Mouse (Mus musculus) heart, embryonic 11.5 days (tissue): ENCODE results near the gene Ralgapb. TPM values are rescaled to one million over a fixed set of nuclear protein-coding genes. Genes with fewer than 3 reads are reported as not detected.

Source experiments
- ATAC-seq: fragments of 200-750 bp; cut with Nextera tagmentation; replicated peaks from 2 replicates; pipeline ENCODE4 v1.8.0; 2017; ENCODE audit warnings: moderate library complexity; ENCODE audit not compliant: insufficient number of reproducible peaks, low FRiP score, low TSS enrichment
- H3K27ac ChIP-seq: fragments of 300-500 bp; sonication (generic); 2 replicates; pipeline ENCODE4 v1.5.1; 2014; ENCODE audit warnings: mild to moderate bottlenecking, low read depth, low read length
- H3K27me3 ChIP-seq: fragments of 300-500 bp; sonication (generic); 2 replicates; pipeline ENCODE4 v1.6.1; 2014; ENCODE audit warnings: mild to moderate bottlenecking, low read length, mixed read lengths; ENCODE audit not compliant: control insufficient read depth, insufficient read depth
- H3K36me3 ChIP-seq: fragments of 300-500 bp; sonication (generic); 2 replicates; pipeline ENCODE4 v1.6.1; 2014; ENCODE audit warnings: mild to moderate bottlenecking, low read length, moderate library complexity, mixed read lengths; ENCODE audit not compliant: control insufficient read depth, insufficient read depth
- H3K4me1 ChIP-seq: fragments of 300-500 bp; sonication (generic); 2 replicates; pipeline ENCODE4 v1.6.1; 2014; ENCODE audit warnings: low read length; ENCODE audit not compliant: control insufficient read depth, insufficient read depth
- H3K4me2 ChIP-seq: fragments of 300-500 bp; sonication (generic); 2 replicates; pipeline ENCODE4 v1.6.1; 2014; ENCODE audit warnings: mild to moderate bottlenecking, moderate library complexity
- H3K4me3 ChIP-seq: fragments of 300-500 bp; sonication (generic); 2 replicates; pipeline ENCODE4 v1.5.1; 2014; ENCODE audit warnings: low read depth, low read length
- H3K9ac ChIP-seq: fragments of 300-500 bp; sonication (generic); 2 replicates; pipeline ENCODE4 v1.6.1; 2014; ENCODE audit warnings: mild to moderate bottlenecking, low read depth, low read length, moderate library complexity
- H3K9me3 ChIP-seq: fragments of 300-500 bp; sonication (generic); replicated peaks from 2 replicates; pipeline ENCODE4 v1.6.1; 2016; ENCODE audit warnings: low read length; ENCODE audit not compliant: control insufficient read depth
- WGBS: fragments of 180-500 bp; shearing (Covaris S2); extraction: QIAGEN DNeasy Blood & Tissue Kit; methylation state at CpG from one replicate; pipeline ENCODE4 v1.1.7; 2014; ENCODE audit not compliant: insufficient replicate concordance; 5-methylcytosine and 5-hydroxymethylcytosine counted together
- polyA plus RNA-seq: library from polyadenylated mRNA; unstranded; fragments of >200 nt; fragmentation: Nextera tagmentation; extraction: Ambion mirVana; gene quantifications from 2 replicates; pipeline ENCODE4 v1.2.1, GENCODE M21; 2014

Gene Ralgapb
- polyA plus RNA-seq, 1 experiment from 2014 or later: 16.5 TPM

DNA sequence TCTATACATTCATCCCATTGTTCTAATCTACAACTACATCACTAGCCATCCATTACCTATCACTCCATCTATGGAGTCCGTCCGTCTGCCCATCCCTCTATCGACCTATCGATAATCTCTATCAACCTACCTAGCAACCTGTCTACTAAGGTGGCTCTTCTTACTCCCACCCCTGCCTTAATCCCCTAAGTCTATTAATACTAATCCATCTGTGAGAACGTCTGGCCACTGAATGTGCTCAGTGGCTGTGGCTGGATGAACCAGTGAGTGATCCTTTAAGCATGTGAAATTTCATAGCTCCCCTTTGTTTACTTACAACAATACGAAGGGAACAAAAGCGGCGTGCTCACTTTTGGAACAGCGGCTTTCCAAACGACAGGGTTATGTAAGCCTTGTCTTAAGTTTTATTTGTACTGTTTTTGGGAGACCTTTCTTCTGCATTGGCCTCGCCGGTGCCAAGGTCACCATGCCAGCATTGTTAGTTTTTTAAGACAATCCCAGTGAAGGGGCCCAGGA, 104.2 kb downstream of the Ralgapb start:
- H3K4me3 ChIP-seq: no peak overlapping the region
- no peaks in the 10 kb centered on the region for H3K27me3 ChIP-seq
- no peak for ATAC-seq
- peaks cover 5% of the 10 kb centered on the region; the same call in 1 of the 2 replicates for H3K4me1 ChIP-seq
- no peak overlapping the region for H3K4me2 ChIP-seq
- no peak overlapping the region for H3K27ac ChIP-seq
- H3K9ac ChIP-seq: no peak overlapping the region
- WGBS: 85% methylated on average over 12 of the region's 12 CpGs
- no peaks in the 10 kb centered on the region for H3K36me3 ChIP-seq
- no peaks in the 10 kb centered on the region for H3K9me3 ChIP-seq

DNA sequence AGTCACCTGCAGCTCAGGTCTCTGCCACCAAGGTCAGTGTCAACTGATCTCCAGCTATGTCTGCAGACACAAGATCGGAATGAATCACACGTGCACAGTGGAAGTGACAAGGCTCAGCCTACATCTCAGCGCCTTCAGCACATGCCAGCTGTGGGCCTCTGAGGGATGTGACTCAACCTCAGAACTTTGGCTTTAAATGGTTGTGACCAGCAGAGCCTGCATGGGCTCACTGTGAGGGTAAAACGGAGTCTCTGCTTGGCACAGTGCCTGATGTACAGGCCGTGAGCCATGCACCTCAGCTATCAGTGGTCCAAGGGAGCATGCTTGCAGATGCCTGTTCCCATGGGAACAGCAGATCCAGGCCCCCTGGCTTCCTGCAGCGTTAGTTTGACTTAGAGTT, 108.9 kb downstream of the Ralgapb start:
- 59% methylated on average over 6 of the region's 6 CpGs for WGBS

DNA sequence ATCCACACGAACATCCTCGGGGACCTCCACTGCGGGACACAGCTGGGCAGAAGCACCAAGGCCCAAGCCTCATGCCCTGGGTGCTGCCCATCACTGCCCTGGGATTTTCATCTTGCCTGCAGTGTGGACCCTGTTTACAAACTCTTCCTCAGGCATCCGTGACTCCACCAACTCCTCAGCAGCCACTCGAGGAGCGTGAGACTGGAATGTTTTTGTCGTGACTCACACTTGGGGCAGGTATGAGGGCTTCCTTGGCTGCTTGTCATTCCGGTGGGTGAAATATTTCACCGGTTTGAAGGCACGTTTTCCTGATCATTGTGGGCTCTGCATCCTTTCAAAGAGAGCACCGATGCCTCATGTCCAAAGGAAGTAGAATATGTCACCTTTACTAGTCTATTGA, 109.4 kb downstream of the Ralgapb start:
- ATAC-seq: no peak
- H3K9ac ChIP-seq: no peak overlapping the region
- H3K4me1 ChIP-seq: 0 out of 2 replicates have a peak, but pooled peaks cover 3% of the 10 kb centered on the region
- no peaks in the 10 kb centered on the region for H3K27me3 ChIP-seq
- H3K36me3 ChIP-seq: no peaks in the 10 kb centered on the region
- H3K9me3 ChIP-seq: no peaks in the 10 kb centered on the region
- H3K4me3 ChIP-seq: no peak overlapping the region
- no peak overlapping the region for H3K4me2 ChIP-seq
- H3K27ac ChIP-seq: no peak overlapping the region
- WGBS: 62% methylated on average over 11 of the region's 11 CpGs

More for the DNA sequence above, 108.9 kb downstream of the Ralgapb start:
- no peak overlapping the region for H3K9ac ChIP-seq
- no peaks in the 10 kb centered on the region for H3K9me3 ChIP-seq
- H3K4me3 ChIP-seq: no peak overlapping the region
- H3K4me2 ChIP-seq: no peak overlapping the region
- no peak overlapping the region for H3K27ac ChIP-seq
- H3K36me3 ChIP-seq: no peaks in the 10 kb centered on the region
- ATAC-seq: no peak
- no peaks in the 10 kb centered on the region for H3K27me3 ChIP-seq
- 0 out of 2 replicates have a peak, but pooled peaks cover 3% of the 10 kb centered on the region for H3K4me1 ChIP-seq

DNA sequence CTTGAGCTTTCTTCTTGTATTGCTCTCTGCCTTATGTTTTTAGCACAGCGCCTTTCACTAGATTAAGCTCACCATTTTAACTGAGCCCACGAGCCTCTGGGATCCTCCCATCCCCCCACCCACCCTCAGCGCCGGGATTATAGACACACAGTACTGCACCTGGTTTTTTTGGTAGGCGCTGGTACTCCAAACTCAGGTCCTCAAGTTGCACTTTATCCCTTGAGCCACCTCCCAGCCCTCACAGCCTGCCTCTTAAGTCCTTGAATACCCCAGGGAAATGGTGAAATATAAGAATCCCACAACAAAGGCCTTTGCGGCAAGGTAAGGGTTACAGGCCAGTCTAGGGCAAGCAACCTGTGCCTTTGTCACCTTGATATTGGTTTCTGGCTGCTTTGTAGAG, 110.2 kb downstream of the Ralgapb start:
- 73% methylated on average over 6 of the region's 6 CpGs for WGBS
- Histone ChIP-seq H3K9ac (no peak overlapping the region), H3K4me1 (0 out of 2 replicates have a peak, but pooled peaks cover 3% of the 10 kb centered on the region), H3K4me2 (no peak overlapping the region), H3K4me3 (no peak overlapping the region), H3K36me3 (no peaks in the 10 kb centered on the region), H3K27me3 (no peaks in the 10 kb centered on the region), H3K27ac (no peak overlapping the region), H3K9me3 (no peaks in the 10 kb centered on the region)
- no peak for ATAC-seq

DNA sequence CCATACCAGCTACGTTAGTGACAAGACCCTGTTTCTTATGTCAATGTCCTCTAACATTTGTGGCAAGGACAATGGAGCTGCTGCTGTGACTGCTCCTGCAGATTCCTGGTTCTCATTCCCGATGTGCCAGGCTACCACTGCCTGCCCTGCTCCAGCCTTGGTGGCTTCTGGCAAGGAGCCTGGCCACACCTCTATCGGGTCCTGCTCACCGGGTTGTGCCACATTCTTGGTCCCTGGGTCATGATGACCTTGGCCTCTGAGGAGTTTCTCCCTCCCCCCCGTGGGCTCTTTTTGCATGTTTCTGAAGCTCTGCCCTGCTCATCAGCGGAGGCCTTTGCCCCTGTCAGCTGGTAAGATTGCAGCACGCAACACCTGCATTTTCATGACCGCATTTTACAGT, 113.4 kb downstream of the Ralgapb start:
- Histone ChIP-seq H3K4me2 (no peak overlapping the region), H3K4me3 (no peak overlapping the region), H3K27ac (no peak overlapping the region), H3K4me1 (0 out of 2 replicates have a peak, but pooled peaks cover 3% of the 10 kb centered on the region), H3K9ac (no peak overlapping the region), H3K27me3 (no peaks in the 10 kb centered on the region), H3K9me3 (no peaks in the 10 kb centered on the region), H3K36me3 (no peaks in the 10 kb centered on the region)
- WGBS: 70% methylated on average over 8 of the region's 8 CpGs
- no peak for ATAC-seq

DNA sequence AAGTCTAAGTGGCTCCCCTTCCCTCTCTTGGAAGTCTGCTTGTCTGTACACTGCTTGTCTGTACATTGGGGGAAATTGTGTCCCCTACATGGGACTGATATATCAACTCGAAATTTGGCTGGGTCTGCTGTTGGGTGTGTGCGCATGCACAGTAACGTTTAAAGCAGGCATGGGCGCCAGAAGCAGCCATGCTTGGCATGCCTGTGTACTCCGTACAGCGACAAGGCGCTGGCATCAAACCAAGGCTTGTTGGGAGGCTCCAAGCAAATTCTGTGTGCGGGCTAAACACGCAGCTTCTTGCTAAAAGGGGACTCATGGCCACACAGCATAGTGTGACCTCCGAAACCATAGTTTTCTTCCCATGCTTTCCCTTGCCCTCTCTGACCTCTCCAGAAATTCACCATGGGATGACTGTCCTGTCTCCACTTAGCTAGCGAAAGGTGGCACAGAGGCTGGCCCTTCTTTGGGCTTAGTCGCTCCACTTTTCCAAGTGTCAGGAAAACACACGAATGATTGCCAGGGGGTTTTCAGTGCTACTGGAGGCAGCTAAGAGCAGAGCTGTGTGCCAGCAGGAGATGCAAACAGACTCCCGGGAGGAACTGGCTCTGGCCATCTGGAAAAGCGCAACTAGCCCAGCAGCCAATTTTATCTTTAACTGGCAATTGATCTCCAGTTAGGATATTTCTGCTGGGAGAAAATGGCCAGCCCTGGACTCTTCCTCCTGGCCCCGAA, 114.6 kb downstream of the Ralgapb start:
- Histone ChIP-seq H3K4me1 (0 out of 2 replicates have a peak, but pooled peaks cover 3% of the 10 kb centered on the region), H3K9me3 (no peaks in the 10 kb centered on the region), H3K4me2 (no peak overlapping the region), H3K27me3 (no peaks in the 10 kb centered on the region), H3K4me3 (no peak overlapping the region), H3K9ac (no peak overlapping the region), H3K36me3 (no peaks in the 10 kb centered on the region), H3K27ac (no peak overlapping the region)
- 76% methylated on average over 16 of the region's 16 CpGs for WGBS
- no peak for ATAC-seq

DNA sequence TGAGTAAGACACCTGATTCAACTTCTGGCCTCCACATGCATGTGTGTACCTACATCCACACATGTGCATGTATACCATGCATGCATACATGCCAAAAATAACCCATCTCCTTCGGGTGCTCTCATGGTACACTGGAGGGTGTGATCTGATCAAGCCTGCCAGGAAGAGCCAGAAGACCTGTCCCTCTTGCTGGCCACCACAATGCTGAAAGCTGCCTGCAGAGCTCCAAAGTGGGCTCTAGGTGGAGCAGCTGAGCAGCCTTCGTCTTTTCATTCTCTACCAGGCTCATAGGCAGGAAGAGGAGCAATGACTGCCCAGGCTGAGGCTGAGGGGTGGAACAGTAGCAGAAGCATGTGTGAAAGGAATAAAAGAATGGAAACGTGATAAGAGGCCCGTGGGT, 124.4 kb downstream of the Ralgapb start:
- Histone ChIP-seq H3K9me3 (no peaks in the 10 kb centered on the region), H3K4me2 (no peak overlapping the region), H3K9ac (no peak overlapping the region), H3K36me3 (no peaks in the 10 kb centered on the region), H3K4me3 (no peak overlapping the region), H3K27me3 (peaks cover 4% of the 10 kb centered on the region; the same call in 1 of the 2 replicates), H3K4me1 (no peaks in the 10 kb centered on the region), H3K27ac (no peak overlapping the region)
- WGBS: 2% methylated on average over 4 of the region's 4 CpGs
- ATAC-seq: no peak

DNA sequence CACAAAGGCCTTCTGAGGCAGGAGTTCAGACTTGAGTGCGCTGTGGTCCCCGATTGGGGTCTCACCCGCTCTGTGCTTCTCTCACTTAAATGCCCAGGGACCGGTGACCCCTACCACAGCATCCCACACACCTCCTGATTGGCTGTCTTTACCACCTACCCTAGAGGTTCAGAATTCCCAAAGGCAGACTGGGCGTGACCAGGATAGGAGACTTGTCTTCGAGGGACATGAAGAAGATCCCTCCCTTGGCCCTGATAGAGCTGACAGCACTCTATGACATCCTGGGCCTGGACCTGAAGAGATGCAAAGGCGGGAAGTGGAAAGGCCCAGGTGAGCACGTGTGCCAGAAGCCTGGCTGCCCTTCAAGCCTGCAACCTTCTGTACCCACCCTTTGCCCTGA, 124.9 kb downstream of the Ralgapb start:
- H3K9me3 ChIP-seq: no peaks in the 10 kb centered on the region
- H3K4me3 ChIP-seq: no peak overlapping the region
- no peak overlapping the region for H3K4me2 ChIP-seq
- H3K27me3 ChIP-seq: peaks cover 4% of the 10 kb centered on the region; the same call in 1 of the 2 replicates
- H3K27ac ChIP-seq: no peak overlapping the region
- H3K36me3 ChIP-seq: no peaks in the 10 kb centered on the region
- H3K4me1 ChIP-seq: no peaks in the 10 kb centered on the region
- ATAC-seq: no peak
- no peak overlapping the region for H3K9ac ChIP-seq
- 69% methylated on average over 8 of the region's 8 CpGs for WGBS
